Mouse (Mus musculus): ENCODE data around the gene Foxp1.

DNA sequence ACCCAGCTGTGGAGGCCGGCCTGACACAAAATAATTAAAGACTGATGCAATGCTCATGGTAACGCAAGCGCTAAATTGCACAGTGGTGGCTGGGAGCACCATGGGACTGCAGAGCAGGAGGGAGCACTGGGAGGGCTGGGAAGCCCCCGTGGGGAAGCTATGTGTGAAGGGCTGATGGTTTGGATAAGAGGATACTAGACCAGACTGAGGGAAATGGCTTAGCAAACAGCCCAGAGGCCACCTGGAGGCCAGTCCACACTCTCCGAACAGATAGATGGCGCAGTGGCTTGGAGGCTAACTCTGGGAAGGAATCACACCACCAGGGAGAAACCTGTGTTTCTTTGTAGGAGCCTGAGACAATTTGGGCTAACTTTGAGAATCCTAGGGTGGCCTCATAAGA, 492.3 kb downstream of the Foxp1 start:
- TF ChIP-seq CTCF (IDR thresholded peaks at IDR 0.05; ENCODE audit: borderline replicate concordance, extremely low read depth, insufficient read depth, insufficient read length) (peak; percentile 44; the same call in 1 of the 2 replicates), POLR2A (IDR thresholded peaks at IDR 0.05; ENCODE audit: borderline replicate concordance, extremely low read depth, insufficient read depth, insufficient read length, poor library complexity, severe bottlenecking) (no peak)

Measured in brain, embryonic 14.5 days (tissue).